Comparison of ENCODE assay signal across 15 mouse cellular contexts in genomic region chr3:40076824-40077223, GRCm38 (mm10).
DNase-seq lines count a peak whose midpoint lies in the region; ATAC-seq lines count a peak whose summit lies in the region.
"Had no signal": no experiment of that assay in that cellular context is flagged by ENCODE, and none has a peak within 500 bp of the region (broad histone marks: within the 10 kb centered on the region; RNA-seq: fewer than 3 reads in every experiment).

No protein-coding gene starts in this region.

- no peaks in the 10 kb centered on the region for H3K36me3 ChIP-seq in hindbrain, embryonic 11.5 days (ENCODE audit: control insufficient read depth, insufficient read depth, low read length)
- no peaks in the 10 kb centered on the region for H3K36me3 ChIP-seq in hindbrain, embryonic 10.5 days
- no peaks in the 10 kb centered on the region for H3K36me3 ChIP-seq in embryonic facial prominence, embryonic 10.5 days (replicated peaks)
- H3K36me3 ChIP-seq in forebrain, embryonic 12.5 days (replicated peaks) = no peaks in the 10 kb centered on the region
- H3K36me3 ChIP-seq in hindbrain, embryonic 15.5 days = no peaks in the 10 kb centered on the region
- H3K36me3 ChIP-seq: liver, embryonic 13.5 days had no signal

- WGBS in hindbrain, embryonic 11.5 days = 80% methylated on average over 4 of the region's 4 CpGs
- WGBS in hindbrain, embryonic 10.5 days = 87% methylated on average over 4 of the region's 4 CpGs
- WGBS in embryonic facial prominence, embryonic 10.5 days = 49% methylated on average over 4 of the region's 4 CpGs
- WGBS in forebrain, embryonic 12.5 days = 39% methylated on average over 4 of the region's 4 CpGs
- 43% methylated on average over 4 of the region's 4 CpGs for WGBS in hindbrain, embryonic 15.5 days

- peak; percentile 35; the same call in 1 of the 2 replicates for ATAC-seq in hindbrain, embryonic 11.5 days (ENCODE audit: low FRiP score)
- ATAC-seq in forebrain, embryonic 12.5 days (ENCODE audit: low FRiP score) = peak; percentile 75
- no peak for ATAC-seq in hindbrain, embryonic 15.5 days (ENCODE audit: low FRiP score, low read depth)
- ATAC-seq in megakaryocyte, adult 5-6 weeks (ENCODE audit: poor library complexity, severe bottlenecking) = no peak
- ATAC-seq: intestine, embryonic 16.5 days had no signal

- no peak overlapping the region for H3K4me2 ChIP-seq in hindbrain, embryonic 11.5 days (replicated peaks; ENCODE audit: low read depth, low read length)
- H3K4me2 ChIP-seq in forebrain, embryonic 12.5 days = no peak overlapping the region
- H3K4me2 ChIP-seq in hindbrain, embryonic 15.5 days = no peak overlapping the region
- H3K4me2 ChIP-seq: heart, embryonic 11.5 days; liver, embryonic 13.5 days had no signal

- DNase-seq in hindbrain, embryonic 11.5 days (ENCODE audit: low spot score) = no peak
- DNase-seq in hindbrain, embryonic 10.5 days (ENCODE audit: low spot score) = no peak
- DNase-seq in embryonic facial prominence, embryonic 10.5 days (ENCODE audit: low spot score) = peak; percentile 14
- DNase-seq in yolk sac, embryonic 10.5 days (ENCODE audit: low spot score) = no peak
- DNase-seq in adrenal gland, postnatal 25 days = no peak
- DNase-seq: adrenal gland, adult 8-10 months; cerebellum, adult 11-12 months; layer of hippocampus, postnatal 36 days; liver, embryonic 13.5 days had no signal

- H3K9me3 ChIP-seq in hindbrain, embryonic 11.5 days (ENCODE audit: control insufficient read depth, low read length) = no peaks in the 10 kb centered on the region
- no peaks in the 10 kb centered on the region for H3K9me3 ChIP-seq in hindbrain, embryonic 10.5 days
- no peaks in the 10 kb centered on the region for H3K9me3 ChIP-seq in embryonic facial prominence, embryonic 10.5 days
- no peaks in the 10 kb centered on the region for H3K9me3 ChIP-seq in forebrain, embryonic 12.5 days
- no peaks in the 10 kb centered on the region for H3K9me3 ChIP-seq in hindbrain, embryonic 15.5 days
- H3K9me3 ChIP-seq: liver, embryonic 13.5 days had no signal

- H3K9ac ChIP-seq in hindbrain, embryonic 11.5 days (ENCODE audit: low read depth, low read length) = no peak overlapping the region
- H3K9ac ChIP-seq in forebrain, embryonic 12.5 days = no peak overlapping the region
- H3K9ac ChIP-seq in hindbrain, embryonic 15.5 days = no peak overlapping the region
- H3K9ac ChIP-seq: liver, embryonic 13.5 days had no signal

- H3K4me3 ChIP-seq in hindbrain, embryonic 11.5 days (ENCODE audit: low read depth, low read length) = no peak overlapping the region
- no peak overlapping the region for H3K4me3 ChIP-seq in hindbrain, embryonic 10.5 days
- H3K4me3 ChIP-seq in embryonic facial prominence, embryonic 10.5 days = no peak overlapping the region
- H3K4me3 ChIP-seq in forebrain, embryonic 12.5 days (replicated peaks) = no peak overlapping the region
- no peak overlapping the region for H3K4me3 ChIP-seq in hindbrain, embryonic 15.5 days
- H3K4me3 ChIP-seq: liver, embryonic 13.5 days had no signal

- no peaks in the 10 kb centered on the region for H3K27me3 ChIP-seq in hindbrain, embryonic 11.5 days (ENCODE audit: control insufficient read depth, insufficient read depth, low read length)
- H3K27me3 ChIP-seq in hindbrain, embryonic 10.5 days (ENCODE audit: insufficient read depth, poor library complexity, severe bottlenecking) = no peaks in the 10 kb centered on the region
- no peaks in the 10 kb centered on the region for H3K27me3 ChIP-seq in embryonic facial prominence, embryonic 10.5 days (replicated peaks; ENCODE audit: low read depth, poor library complexity, severe bottlenecking)
- no peaks in the 10 kb centered on the region for H3K27me3 ChIP-seq in forebrain, embryonic 12.5 days
- no peaks in the 10 kb centered on the region for H3K27me3 ChIP-seq in hindbrain, embryonic 15.5 days
- H3K27me3 ChIP-seq: CH12.LX; liver, embryonic 13.5 days had no signal

- no peaks in the 10 kb centered on the region for H3K4me1 ChIP-seq in hindbrain, embryonic 11.5 days (replicated peaks; ENCODE audit: control insufficient read depth, insufficient read depth, low read length)
- H3K4me1 ChIP-seq in hindbrain, embryonic 10.5 days (replicated peaks) = no peaks in the 10 kb centered on the region
- peaks cover 26% of the 10 kb centered on the region for H3K4me1 ChIP-seq in embryonic facial prominence, embryonic 10.5 days
- peaks cover 5% of the 10 kb centered on the region for H3K4me1 ChIP-seq in forebrain, embryonic 12.5 days
- H3K4me1 ChIP-seq in hindbrain, embryonic 15.5 days (replicated peaks) = 0 out of 2 replicates have a peak, but pooled peaks cover 3% of the 10 kb centered on the region
- H3K4me1 ChIP-seq: liver, embryonic 13.5 days had no signal

- no peak overlapping the region for H3K27ac ChIP-seq in hindbrain, embryonic 11.5 days (ENCODE audit: low read depth, low read length)
- H3K27ac ChIP-seq in hindbrain, embryonic 10.5 days = no peak overlapping the region
- no peak overlapping the region for H3K27ac ChIP-seq in embryonic facial prominence, embryonic 10.5 days (replicated peaks)
- 0 out of 2 replicates have a peak overlapping the region, but pooled peaks have one; percentile 25 for H3K27ac ChIP-seq in forebrain, embryonic 12.5 days
- 0 out of 2 replicates have a peak overlapping the region, but pooled peaks have one; percentile 34 for H3K27ac ChIP-seq in hindbrain, embryonic 15.5 days (replicated peaks)
- H3K27ac ChIP-seq: liver, embryonic 13.5 days had no signal

Comparison
In these comparisons a context has a peak if more than half of its experiments do, and no peak if none do; other contexts are left out.
1. ATAC-seq: peak in hindbrain, embryonic 11.5 days (single experiment) and forebrain, embryonic 12.5 days (single experiment); none in hindbrain, embryonic 15.5 days (single experiment) and megakaryocyte, adult 5-6 weeks (single experiment).
2. H3K27ac ChIP-seq: peak in forebrain, embryonic 12.5 days (single experiment) and hindbrain, embryonic 15.5 days (single experiment); none in hindbrain, embryonic 11.5 days (single experiment), hindbrain, embryonic 10.5 days (single experiment) and embryonic facial prominence, embryonic 10.5 days (single experiment).